Mouse (Mus musculus): Measurements from ENCODE around the gene Olfr1467.

The Olfr1467 gene

GRCm38 (mm10) chr19:13361936-13362335 is at the start of gene Olfr1467:
TSS of gene Olfr1467 (plus strand) at chr19:13362236.
- no peak for DNase-seq (ENCODE audit: low read depth, low spot score)

GRCm38 (mm10) chr19:13315441-13315840 is 46.6 kb upstream of the Olfr1467 start, which contains the start of gene Olfr1465:
TSS of gene Olfr1465 (minus strand) at chr19:13315541.
- DNase-seq (ENCODE audit: low read depth, low spot score), result no peak

- no peak for DNase-seq (ENCODE audit: low read depth, low spot score)
Observed at GRCm38 (mm10) chr19:13338562-13338961, 23.5 kb upstream of the Olfr1467 start, which contains the start of gene Olfr1466. TSS of gene Olfr1466 (plus strand) at chr19:13338862.

- DNase-seq (ENCODE audit: low read depth, low spot score), result no peak
Observed at GRCm38 (mm10) chr19:13407549-13407948, 45.5 kb downstream of the Olfr1467 start, which contains the start of gene Olfr1469. TSS of gene Olfr1469 (plus strand) at chr19:13407849.

All from retina, postnatal 7 days (tissue).